Mouse (Mus musculus) cortical plate, adult 2 months (tissue): ENCODE results near the gene Zswim8.

ENCODE experiments used
- CTCF ChIP-seq: fragments of 200-500 bp; IDR thresholded peaks from 2 replicates; pipeline ENCODE4 v1.5.1; 2011; ENCODE audit warnings: mild to moderate bottlenecking, control low read depth, low read length; ENCODE audit not compliant: insufficient read depth; ENCODE audit errors: extremely low read depth
- POLR2A ChIP-seq: fragments of 200-500 bp; IDR thresholded peaks from 2 replicates; pipeline ENCODE4 v1.6.1; 2011; ENCODE audit warnings: mild to moderate bottlenecking, low read length, control low read depth; ENCODE audit not compliant: insufficient read depth; ENCODE audit errors: extremely low read depth

DNA sequence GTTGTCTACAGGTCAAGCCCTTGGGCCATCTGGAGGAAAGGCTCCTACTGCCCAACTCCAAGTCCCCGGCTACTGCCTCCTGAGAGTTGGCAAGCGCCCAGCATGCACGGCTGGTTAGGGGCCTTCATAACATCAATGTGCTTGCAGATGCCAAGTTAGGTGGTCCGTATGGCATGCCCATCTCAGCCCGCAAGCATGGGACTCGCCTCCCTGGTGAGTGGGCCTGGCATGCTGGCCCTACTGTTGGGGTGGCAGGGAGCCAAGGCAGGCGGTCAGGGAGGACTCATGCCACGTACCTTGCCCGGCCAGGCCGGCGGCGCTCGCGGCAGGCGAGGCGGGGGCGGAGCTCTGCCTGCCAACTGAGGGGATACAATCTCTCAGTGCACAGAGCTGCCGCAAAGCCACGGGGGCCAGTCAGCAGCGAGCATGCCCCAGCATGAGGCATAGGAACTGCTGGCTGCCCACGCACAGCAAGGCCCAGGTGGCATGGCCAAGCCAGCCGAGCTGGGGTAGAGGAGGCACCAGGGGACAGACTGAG lies 50.1 kb downstream of the Zswim8 start:
- TF ChIP-seq POLR2A (no peak), CTCF (no peak)
